Mouse (Mus musculus) natural killer cell, adult 2 months (primary cell): ENCODE measurements around the gene 9130023H24Rik.

Source experiments
- DNase-seq, 2 experiments: peaks; one replicate each; pipeline ENCODE4 v3.0.0; 2022; ENCODE audit warnings: low spot score in 2 of 2

9130023H24Rik gene

DNA sequence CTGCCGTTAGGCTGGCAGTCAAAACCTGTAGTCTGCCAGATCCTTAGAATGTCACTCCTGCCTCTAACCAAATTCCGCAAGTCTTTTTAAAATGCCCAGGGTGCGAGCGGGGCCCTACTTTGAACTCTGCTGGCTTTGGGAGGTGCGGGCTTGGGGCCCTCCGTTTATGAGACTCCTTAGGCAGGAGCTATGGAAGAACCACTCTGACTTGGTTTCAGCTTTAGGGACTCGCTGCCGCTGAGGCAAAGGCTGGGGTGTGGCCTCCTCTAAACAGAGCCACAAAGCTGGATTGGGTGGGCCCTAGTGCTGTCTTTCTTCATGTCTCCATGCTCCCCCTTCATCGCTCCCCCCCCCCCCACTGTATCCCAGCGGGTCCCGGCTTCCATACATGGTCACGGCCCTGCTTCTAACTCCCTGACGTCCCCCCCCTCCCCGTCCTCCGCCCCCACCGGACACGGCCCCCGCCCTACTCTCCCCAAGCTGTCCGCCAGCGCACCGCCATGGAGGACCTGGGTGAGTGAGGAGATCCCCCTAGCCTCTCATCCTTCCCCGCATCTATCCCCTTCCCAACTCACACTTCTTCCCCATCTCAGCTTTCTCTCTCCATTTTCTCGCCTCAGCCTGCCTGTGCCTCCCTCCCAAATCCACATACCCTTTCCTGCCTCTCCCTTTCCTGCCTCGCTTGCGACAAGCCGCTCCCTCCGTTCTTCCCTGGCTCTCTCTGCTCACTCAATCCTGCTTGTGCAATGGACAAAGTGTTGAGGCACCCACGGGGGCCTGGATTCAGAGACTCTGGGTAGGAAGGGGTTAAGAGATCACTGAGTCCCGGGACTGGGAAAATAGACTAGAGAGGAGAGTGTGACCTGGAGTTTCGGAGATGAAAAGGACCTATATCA is 8.9 kb upstream of the 9130023H24Rik start, which contains the start of gene Tgfb1i1:
Tgfb1i1 (plus strand) TSS at position 317 of the 896 bp plus-strand sequence.
- DNase-seq: no peak

DNA sequence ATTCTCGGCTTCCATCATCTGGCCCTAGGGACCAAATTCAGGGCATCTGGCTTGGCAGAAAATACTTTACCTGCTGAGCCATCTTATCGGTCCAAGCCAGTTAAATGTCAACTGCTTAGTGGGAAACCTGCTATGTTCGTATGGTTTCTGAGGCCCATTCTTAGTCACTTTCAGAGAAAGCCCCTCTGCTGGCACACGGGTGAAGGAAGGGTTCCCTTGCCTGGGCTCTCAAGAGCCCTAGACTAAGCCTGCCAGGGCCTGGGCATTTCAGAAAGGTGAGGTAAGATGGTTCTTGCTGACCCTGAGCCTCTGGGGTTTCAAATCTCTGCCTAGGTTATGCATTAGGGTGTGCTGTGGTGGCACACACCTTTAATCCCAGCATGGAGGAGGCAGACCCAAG is 7.7 kb upstream of the 9130023H24Rik start:
- no peak for DNase-seq

DNA sequence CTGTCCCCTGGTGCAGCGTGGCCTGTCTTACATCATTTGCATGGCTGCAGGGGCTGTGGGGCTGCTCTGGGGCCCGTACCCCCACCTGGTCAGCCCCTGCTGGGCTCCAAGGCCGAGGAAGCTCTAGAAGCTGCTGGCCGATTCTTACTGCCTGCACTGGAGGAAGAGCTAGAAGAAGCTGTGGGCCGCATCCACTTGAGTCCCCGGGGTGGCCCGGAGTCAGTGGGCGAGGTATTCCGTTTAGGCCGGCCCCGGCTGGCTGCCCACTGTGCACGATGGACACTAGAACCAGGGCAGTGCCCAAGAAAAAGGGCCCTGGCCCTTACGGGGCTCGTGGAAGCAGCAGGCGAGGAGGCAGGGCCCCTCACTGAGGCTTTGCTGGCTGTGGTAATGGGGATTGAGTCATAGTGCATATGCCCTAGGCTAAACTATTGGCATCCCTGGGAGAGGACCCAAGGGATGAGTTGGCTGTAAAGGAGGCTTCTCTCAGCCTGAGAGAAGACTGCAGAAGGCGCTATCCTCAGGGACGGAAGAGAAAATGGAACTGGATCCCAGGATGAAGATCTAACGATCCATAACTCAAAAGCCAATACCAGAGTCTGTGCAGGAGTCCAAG is 6.7 kb upstream of the 9130023H24Rik start:
- DNase-seq: no peak

DNA sequence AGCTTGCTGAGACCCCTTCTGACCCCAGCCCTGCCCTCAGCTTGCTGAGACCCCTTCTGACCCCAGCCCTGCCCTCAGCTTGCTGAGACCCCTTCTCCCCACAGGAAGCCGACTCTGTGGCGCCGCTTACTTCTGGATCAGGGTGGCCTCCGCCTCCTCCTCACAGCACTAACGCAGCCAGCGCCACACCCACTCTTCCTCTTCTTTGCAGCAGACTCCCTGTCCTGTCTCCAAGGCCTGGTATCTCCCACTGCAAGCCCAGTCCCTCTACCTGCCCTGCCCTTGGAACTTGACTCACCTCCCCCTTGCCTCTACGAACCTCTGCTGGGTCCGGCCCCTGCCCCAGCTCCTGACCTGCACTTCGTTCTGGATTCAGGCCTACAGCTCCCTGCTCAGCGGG is 6.1 kb upstream of the 9130023H24Rik start:
- no peak for DNase-seq

- DNase-seq: no peak
Measured at GRCm38 (mm10) chr7:128242331-128242730, 4.5 kb upstream of the 9130023H24Rik start.

GRCm38 (mm10) chr7:128240131-128240784 is 2.4 kb upstream of the 9130023H24Rik start:
- no peak for DNase-seq

GRCm38 (mm10) chr7:128238991-128239390 is 1.2 kb upstream of the 9130023H24Rik start:
- peak; percentile 35 to 52 for DNase-seq

- DNase-seq: no peak
Measured at GRCm38 (mm10) chr7:128237593-128237926, 271 bp downstream of the 9130023H24Rik start.

DNA sequence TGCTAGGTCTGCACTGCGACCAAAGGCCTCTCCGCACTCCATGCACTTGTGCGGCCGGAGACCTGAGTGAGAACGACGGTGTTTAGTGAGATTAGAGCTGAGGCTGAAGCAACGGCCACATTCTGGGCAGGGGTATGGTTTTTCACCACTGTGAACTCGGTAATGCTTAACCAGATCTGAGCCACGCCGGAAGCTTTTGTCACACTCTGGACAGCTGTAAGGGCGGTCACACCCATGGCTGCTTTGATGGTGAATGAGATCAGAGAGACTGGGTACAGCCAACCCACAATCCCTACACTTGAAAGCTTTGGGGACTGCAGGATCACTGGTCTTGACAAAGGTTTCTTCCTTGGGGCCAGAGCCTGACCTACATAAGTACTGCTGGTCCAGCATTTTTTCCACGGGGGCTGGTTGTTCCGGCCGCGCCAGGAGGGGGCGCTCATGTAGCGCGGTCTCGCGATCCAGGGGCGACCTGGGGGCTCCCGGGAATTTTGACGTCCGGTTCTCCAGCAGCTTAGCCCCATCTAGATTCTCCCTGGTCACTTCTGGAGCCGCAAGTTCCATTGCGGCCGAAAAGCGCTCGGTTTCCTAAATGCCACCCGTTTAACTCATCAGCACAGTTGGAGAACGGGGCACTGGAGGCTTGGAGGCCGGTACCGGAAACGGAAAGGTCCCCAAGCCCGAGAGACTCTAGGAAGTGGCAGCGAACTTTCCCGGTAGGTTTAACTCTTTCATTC is 807 bp downstream of the 9130023H24Rik start, which contains the start of gene Armc5:
Armc5 (plus strand) TSS at position 487 of the 737 bp plus-strand sequence.
- peak; percentile 74 to 84 for DNase-seq

- peak; percentile 39 to 65 for DNase-seq
Measured at GRCm38 (mm10) chr7:128236426-128236825, 1.4 kb downstream of the 9130023H24Rik start.

GRCm38 (mm10) chr7:128235481-128235880 is 2.4 kb downstream of the 9130023H24Rik start:
- DNase-seq: no peak

- DNase-seq: no peak
Measured at GRCm38 (mm10) chr7:128234796-128235195, 3.0 kb downstream of the 9130023H24Rik start.

DNA sequence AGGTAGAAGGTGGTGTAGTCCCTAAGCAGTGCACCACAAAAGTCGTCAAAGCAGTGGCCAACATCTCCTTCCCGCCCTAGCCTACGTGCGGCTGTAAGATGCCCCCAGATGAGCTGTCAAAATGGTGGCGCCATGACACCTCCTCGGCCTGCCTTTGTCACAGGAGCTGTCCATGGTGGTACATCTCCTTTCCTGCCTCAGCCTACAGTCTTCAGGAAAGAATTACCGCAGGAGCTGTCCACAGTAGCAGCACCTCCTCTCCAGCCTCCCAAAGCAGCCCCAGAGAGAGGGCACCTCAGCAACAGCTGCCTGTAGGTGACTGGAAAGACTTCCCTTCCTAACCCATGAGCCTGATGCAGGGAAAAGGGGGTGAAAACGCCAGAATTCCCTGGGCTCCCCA is 6.1 kb downstream of the 9130023H24Rik start:
- no peak for DNase-seq

DNA sequence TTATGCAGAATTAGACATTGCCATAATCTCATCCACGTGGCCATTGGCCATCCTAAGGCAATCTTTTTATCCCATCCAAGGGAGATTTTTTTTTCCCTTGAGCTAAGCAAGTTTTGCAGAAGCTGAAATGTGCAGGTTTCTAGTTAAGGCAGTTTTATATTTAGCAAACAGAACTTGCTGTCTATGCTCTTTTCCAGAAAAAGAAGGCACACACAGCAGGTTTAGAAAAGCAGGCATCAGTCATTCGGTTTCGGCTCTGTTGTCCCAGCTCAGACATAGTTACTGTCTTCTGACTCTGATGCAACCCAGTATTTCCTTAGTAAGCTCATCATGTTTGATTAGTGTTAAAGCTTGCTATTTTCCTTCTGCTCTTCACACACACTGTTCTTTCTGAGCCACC is 16.9 kb downstream of the 9130023H24Rik start:
- DNase-seq: no peak

DNA sequence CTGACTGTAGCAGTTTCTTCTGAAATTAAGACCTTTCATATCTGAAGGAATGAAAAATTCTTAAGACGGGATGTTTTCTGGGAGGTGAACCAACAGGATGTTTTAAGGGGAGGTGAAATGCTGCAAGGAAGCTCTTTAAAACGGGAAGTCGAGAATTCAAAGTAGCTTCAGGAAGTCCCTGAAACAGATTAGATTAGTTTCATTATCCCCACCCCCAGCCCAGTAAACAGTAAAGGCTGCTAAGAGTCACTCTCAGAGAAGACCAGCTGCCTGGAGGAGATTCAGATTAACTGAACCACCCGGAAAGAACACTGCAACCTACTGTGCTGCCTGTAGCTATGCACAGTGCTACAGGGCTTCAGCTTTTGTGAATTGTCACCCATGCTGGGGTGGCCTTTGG is 17.9 kb downstream of the 9130023H24Rik start:
- DNase-seq: no peak

DNA sequence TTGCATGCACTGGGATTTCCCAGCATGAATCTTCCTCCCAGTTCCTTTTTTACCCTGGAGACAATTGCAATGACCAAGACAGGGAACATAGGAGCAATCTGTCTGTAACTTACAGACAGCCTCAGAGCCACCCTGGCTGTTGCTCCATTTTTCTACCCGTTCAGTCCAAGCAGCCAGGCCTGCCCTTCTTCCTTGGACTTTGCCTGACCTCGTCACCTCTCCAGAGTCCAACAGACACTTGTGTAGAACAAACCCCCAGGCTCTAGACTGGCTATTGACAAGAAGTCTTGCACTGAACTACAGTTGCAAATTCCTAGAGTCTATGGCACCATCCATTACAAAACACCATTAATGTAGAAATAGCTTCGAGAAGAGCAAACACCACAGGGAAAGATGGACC is 28.0 kb downstream of the 9130023H24Rik start:
- DNase-seq: no peak

GRCm38 (mm10) chr7:128208187-128208586 is 29.6 kb downstream of the 9130023H24Rik start:
- peak; percentile 41 to 65 for DNase-seq

DNA sequence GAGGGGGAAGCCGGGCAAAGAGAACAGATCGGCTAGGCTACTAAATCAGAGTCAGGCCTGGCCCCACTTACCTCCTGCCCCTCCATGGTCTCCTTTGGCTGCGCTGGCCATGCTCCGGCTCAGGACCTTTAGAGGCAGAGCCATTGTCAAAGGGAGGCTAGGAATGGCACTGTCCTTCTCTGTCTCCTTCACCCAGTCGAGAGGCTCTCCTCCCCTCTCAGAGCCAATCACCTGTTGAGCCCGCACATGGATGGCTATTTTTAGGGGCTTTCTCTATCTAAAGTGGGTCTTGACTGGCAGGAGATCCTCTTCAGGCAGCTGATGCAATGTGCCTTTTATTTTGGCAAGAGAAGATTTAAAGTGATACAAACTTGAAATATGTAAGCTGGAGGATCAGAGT is 31.7 kb downstream of the 9130023H24Rik start, which contains the start of gene Cox6a2:
Cox6a2 (minus strand) TSS at position 236 of the 400 bp plus-strand sequence.
- DNase-seq: no peak

DNA sequence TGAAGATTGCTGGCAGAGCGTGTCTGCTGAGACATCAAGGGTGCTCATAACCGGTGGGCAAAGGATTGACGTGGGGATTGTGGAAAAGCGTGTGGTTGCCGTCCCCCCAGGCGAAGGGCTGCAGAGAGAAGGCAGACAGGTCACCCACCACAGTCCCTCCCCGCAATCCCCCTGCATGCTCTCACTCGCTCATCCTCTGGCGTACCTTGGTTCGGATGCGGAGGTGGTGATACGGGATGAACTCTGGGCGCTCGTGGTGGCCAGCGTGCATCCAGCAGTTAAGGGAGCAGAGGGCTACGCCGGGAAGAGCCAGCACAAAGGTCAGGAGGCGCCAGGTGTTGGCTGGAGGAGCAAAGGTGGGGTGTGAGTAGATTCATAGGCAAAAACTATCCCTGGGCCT is 32.1 kb downstream of the 9130023H24Rik start:
- DNase-seq: no peak

GRCm38 (mm10) chr7:128204179-128204578 is 33.7 kb downstream of the 9130023H24Rik start:
- DNase-seq: no peak

DNA sequence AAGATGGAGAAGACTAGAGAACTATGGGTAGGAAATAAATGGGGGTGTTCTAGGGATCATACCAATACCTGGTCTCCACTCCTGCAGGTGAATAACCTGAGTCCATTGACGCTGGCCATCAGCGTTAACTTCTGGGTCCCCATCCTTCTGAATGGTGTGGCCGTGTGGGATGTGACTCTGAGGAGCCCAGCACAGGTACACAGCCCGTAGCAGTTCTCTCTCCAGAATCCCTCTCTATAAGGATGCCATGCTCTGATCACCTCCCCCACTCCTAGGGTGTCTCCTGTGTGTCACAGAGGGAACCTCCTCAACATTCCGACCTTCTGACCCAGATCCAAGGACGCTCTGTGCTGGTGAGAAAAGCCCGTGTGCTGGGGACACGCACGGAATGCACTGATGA is 34.8 kb downstream of the 9130023H24Rik start:
- no peak for DNase-seq

DNA sequence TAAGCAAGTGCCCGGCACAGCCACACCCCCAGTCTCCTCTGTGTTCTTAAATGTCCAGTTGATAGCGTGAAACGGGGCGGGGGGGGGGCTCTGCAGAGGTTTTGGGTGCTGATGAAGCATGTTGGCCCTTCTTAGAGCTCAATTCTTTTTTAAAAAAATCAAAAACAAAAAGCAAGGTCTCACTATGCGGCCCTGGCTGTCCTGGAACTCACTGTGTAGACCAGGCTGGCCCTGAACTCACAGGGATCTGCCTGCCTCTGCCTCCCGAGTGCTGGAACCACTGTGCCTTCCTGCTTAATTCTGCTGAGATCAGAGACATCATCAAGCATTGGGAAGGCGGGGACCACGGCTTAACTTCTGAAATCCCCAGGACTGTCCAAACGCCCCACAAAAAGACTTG is 36.2 kb downstream of the 9130023H24Rik start:
- no peak for DNase-seq
